Mouse (Mus musculus): Measurements from ENCODE around the gene Hdac4.

Hdac4 gene

GRCm38 (mm10) chr1:92098456-92098855 lies 97.0 kb downstream of the Hdac4 start:
- peak in 1 of 2 experiments; percentile 1 for DNase-seq

GRCm38 (mm10) chr1:92096991-92097525 lies 98.4 kb downstream of the Hdac4 start:
- no peak for DNase-seq

- no peak for DNase-seq
Observed at GRCm38 (mm10) chr1:92092286-92092685, 103.2 kb downstream of the Hdac4 start.

GRCm38 (mm10) chr1:92087821-92088220 lies 107.7 kb downstream of the Hdac4 start:
- no peak for DNase-seq

- no peak for DNase-seq
Observed at GRCm38 (mm10) chr1:92087343-92087742, 108.2 kb downstream of the Hdac4 start.

GRCm38 (mm10) chr1:92086841-92087240 lies 108.7 kb downstream of the Hdac4 start:
- no peak for DNase-seq

- no peak for DNase-seq
Observed at GRCm38 (mm10) chr1:92086277-92086813, 109.2 kb downstream of the Hdac4 start.

- DNase-seq = no peak
Observed at GRCm38 (mm10) chr1:92084738-92085137, 110.8 kb downstream of the Hdac4 start.

- no peak for DNase-seq
Observed at GRCm38 (mm10) chr1:92084004-92084403, 111.5 kb downstream of the Hdac4 start.

- no peak for DNase-seq
Observed at GRCm38 (mm10) chr1:92082837-92083541, 112.5 kb downstream of the Hdac4 start.

- no peak for DNase-seq
Observed at GRCm38 (mm10) chr1:92082156-92082836, 113.2 kb downstream of the Hdac4 start.

- DNase-seq = no peak
Observed at GRCm38 (mm10) chr1:92079982-92080537, 115.4 kb downstream of the Hdac4 start.

- DNase-seq = no peak
Observed at GRCm38 (mm10) chr1:92075312-92075711, 120.2 kb downstream of the Hdac4 start.

GRCm38 (mm10) chr1:92074655-92075054 lies 120.8 kb downstream of the Hdac4 start:
- DNase-seq = no peak

GRCm38 (mm10) chr1:92069932-92070677 lies 125.4 kb downstream of the Hdac4 start:
- no peak for DNase-seq

- DNase-seq = no peak
Observed at GRCm38 (mm10) chr1:92069464-92069863, 126.0 kb downstream of the Hdac4 start.

GRCm38 (mm10) chr1:92064307-92064706 lies 131.2 kb downstream of the Hdac4 start:
- no peak for DNase-seq

- peak; percentile 48 to 51 for DNase-seq
Observed at GRCm38 (mm10) chr1:92063271-92063670, 132.2 kb downstream of the Hdac4 start.

- DNase-seq = no peak
Observed at GRCm38 (mm10) chr1:92061198-92062073, 134.1 kb downstream of the Hdac4 start.

- no peak for DNase-seq
Observed at GRCm38 (mm10) chr1:92060532-92061064, 134.9 kb downstream of the Hdac4 start.

- DNase-seq = no peak
Observed at GRCm38 (mm10) chr1:92059571-92059970, 135.9 kb downstream of the Hdac4 start.
